Comparison of ENCODE assay signal across 9 mouse cellular contexts in the genomic region with DNA sequence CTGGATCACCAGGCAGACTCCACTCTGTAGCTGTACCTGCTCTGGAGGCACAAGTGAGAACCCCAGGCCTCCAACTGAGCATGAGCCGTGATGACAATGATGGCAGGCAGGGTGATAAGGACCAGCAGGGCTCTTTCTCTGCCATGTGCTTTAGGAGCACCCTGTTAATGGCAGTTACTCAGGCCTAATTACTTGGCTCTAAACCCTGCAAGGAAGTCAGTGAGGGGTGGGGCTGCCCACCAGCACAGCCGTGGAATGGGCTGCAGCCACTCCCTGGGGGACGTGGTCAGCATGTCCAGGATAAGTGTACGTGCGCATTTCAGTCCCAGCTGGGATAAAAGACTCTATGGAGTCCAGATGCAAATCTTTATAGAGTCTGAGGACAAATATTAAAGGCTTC. TPM values are rescaled to one million over a fixed set of nuclear protein-coding genes. Genes with fewer than 3 reads are reported as not detected.
A peak's percentile ranks its signal among the peaks of the same experiment; 100 is the strongest.
DNase-seq lines count a peak whose midpoint lies in the region; ATAC-seq lines count a peak whose summit lies in the region.
"Had no signal": no experiment of that assay in that cellular context is flagged by ENCODE, and none has a peak within 500 bp of the region (broad histone marks: within the 10 kb centered on the region; RNA-seq: fewer than 3 reads in every experiment).

No protein-coding gene starts in this region.

- H3K4me3 ChIP-seq in midbrain, embryonic 12.5 days = peak overlapping the region; percentile 4; the same call in 1 of the 2 replicates
- H3K4me3 ChIP-seq in midbrain, embryonic 16.5 days (ENCODE audit: low read depth, low read length) = no peak overlapping the region
- peak overlapping the region; percentile 25 for H3K4me3 ChIP-seq in limb, embryonic 12.5 days (replicated peaks)

- H3K27ac ChIP-seq in midbrain, embryonic 12.5 days (replicated peaks) = no peak overlapping the region
- no peak overlapping the region for H3K27ac ChIP-seq in midbrain, embryonic 16.5 days (ENCODE audit: low read length)
- H3K27ac ChIP-seq in limb, embryonic 12.5 days = no peak overlapping the region

- no peak for ATAC-seq in midbrain, embryonic 12.5 days (ENCODE audit: low FRiP score, low read depth)
- ATAC-seq in midbrain, embryonic 16.5 days = no peak
- ATAC-seq in limb, embryonic 12.5 days (ENCODE audit: insufficient number of reproducible peaks, insufficient read depth, low FRiP score, low TSS enrichment, low read depth) = no peak
- ATAC-seq: activated CD4-positive, CD25-positive, alpha-beta regulatory T cell, adult 4 months had no signal

- DNase-seq in embryo, embryonic 10 days (ENCODE audit: low spot score) = peak; percentile 12
- no peak for DNase-seq in embryo, embryonic 9.5 days (ENCODE audit: extremely low spot score)
- no peak for DNase-seq in thymus, postnatal 4 days
- no peak for DNase-seq in layer of hippocampus, postnatal 10 days (ENCODE audit: low spot score in 2 of 2)
- no peak for DNase-seq in left cerebral cortex, postnatal 14 days (ENCODE audit: low spot score in 2 of 2)

- WGBS in midbrain, embryonic 12.5 days = 29% methylated on average over 5 of the region's 5 CpGs
- 29% methylated on average over 5 of the region's 5 CpGs for WGBS in midbrain, embryonic 16.5 days
- 34% methylated on average over 5 of the region's 5 CpGs for WGBS in limb, embryonic 12.5 days

- H3K9ac ChIP-seq in midbrain, embryonic 12.5 days (replicated peaks) = no peak overlapping the region
- H3K9ac ChIP-seq in midbrain, embryonic 16.5 days (ENCODE audit: low read depth, low read length) = no peak overlapping the region
- H3K9ac ChIP-seq in limb, embryonic 12.5 days (replicated peaks) = peak overlapping the region; percentile 27; the same call in 1 of the 2 replicates

- H3K4me1 ChIP-seq in midbrain, embryonic 12.5 days = peaks cover 14% of the 10 kb centered on the region; the same call in 1 of the 2 replicates
- H3K4me1 ChIP-seq in midbrain, embryonic 16.5 days (ENCODE audit: control insufficient read depth, insufficient read depth, low read length) = peaks cover 7% of the 10 kb centered on the region
- H3K4me1 ChIP-seq in limb, embryonic 12.5 days (replicated peaks) = no peaks in the 10 kb centered on the region; the same call in 1 of the 2 replicates

- H3K36me3 ChIP-seq in midbrain, embryonic 12.5 days = peaks cover 11% of the 10 kb centered on the region
- no peaks in the 10 kb centered on the region for H3K36me3 ChIP-seq in midbrain, embryonic 16.5 days (ENCODE audit: control insufficient read depth, insufficient read depth, low read length)
- H3K36me3 ChIP-seq in limb, embryonic 12.5 days = peaks cover 34% of the 10 kb centered on the region

- peak overlapping the region; percentile 32 for H3K4me2 ChIP-seq in midbrain, embryonic 12.5 days (replicated peaks)
- H3K4me2 ChIP-seq in midbrain, embryonic 16.5 days (ENCODE audit: low read length) = no peak overlapping the region
- peak overlapping the region; percentile 59 for H3K4me2 ChIP-seq in limb, embryonic 12.5 days

- H3K9me3 ChIP-seq in midbrain, embryonic 12.5 days = peaks cover 15% of the 10 kb centered on the region
- H3K9me3 ChIP-seq in midbrain, embryonic 16.5 days (replicated peaks; ENCODE audit: control insufficient read depth, low read length, poor library complexity, severe bottlenecking) = no peaks in the 10 kb centered on the region
- H3K9me3 ChIP-seq in limb, embryonic 12.5 days = peaks cover 19% of the 10 kb centered on the region

- intact Hi-C loops in left cerebral cortex, postnatal 14 days (cut with DNase I) = no loop called here

- peaks cover 85% of the 10 kb centered on the region for H3K27me3 ChIP-seq in midbrain, embryonic 12.5 days
- peaks cover 54% of the 10 kb centered on the region for H3K27me3 ChIP-seq in midbrain, embryonic 16.5 days (ENCODE audit: control insufficient read depth, insufficient read depth, low read depth, low read length)
- H3K27me3 ChIP-seq in limb, embryonic 12.5 days = peaks cover 86% of the 10 kb centered on the region

RNA-seq across cellular contexts. Expression of gene Grb10, which starts 5.7 kb away (rescaled TPM):
- 344 and 352 TPM in 2 replicates for polyA plus RNA-seq in midbrain, embryonic 12.5 days (2016; fragmentation: Nextera tagmentation; extraction: Ambion mirVana)
- 74.6 and 92.9 TPM in 2 replicates for polyA plus RNA-seq in midbrain, embryonic 16.5 days (2015; fragmentation: Nextera tagmentation; extraction: Ambion mirVana)
- polyA plus RNA-seq in limb, embryonic 12.5 days (2016; fragmentation: Nextera tagmentation; extraction: Ambion mirVana) = 546 and 599 TPM in 2 replicates
- total RNA-seq in layer of hippocampus, postnatal 10 days (2021) = 10 to 100 TPM; 33.8 to 34.6 TPM
- 10 to 100 TPM; 43.3 to 45.1 TPM for total RNA-seq in left cerebral cortex, postnatal 14 days (2021)
- polyA plus RNA-seq: activated CD4-positive, CD25-positive, alpha-beta regulatory T cell, adult 4 months had no signal
